Mouse (Mus musculus): ENCODE results near the gene Arpin. TPM values are rescaled to one million over a fixed set of nuclear protein-coding genes. Genes with fewer than 3 reads are reported as not detected.

Arpin gene
- total and polyA plus RNA-seq, 3 experiments = not detected

- H3K9me3 ChIP-seq (replicated peaks; ENCODE audit: low read length) = peaks cover 2% of the 10 kb centered on the region
- H3K4me3 ChIP-seq (replicated peaks in 1 of 3; ENCODE audit: low read depth in 2 of 3, low read length in 2 of 3, poor library complexity in 1 of 3) = no peak overlapping the region
- peaks cover 5 to 9% of the 10 kb centered on the region in 2 experiments; a peak in 2 of 4 replicates for H3K4me1 ChIP-seq (ENCODE audit: control insufficient read depth in 1 of 2, insufficient read depth in 2 of 2)
- no peaks in the 10 kb centered on the region for H3K79me2 ChIP-seq (replicated peaks; ENCODE audit: control insufficient read depth, extremely low read depth, insufficient read depth, poor library complexity, severe bottlenecking)
- no peaks in the 10 kb centered on the region for H3K36me3 ChIP-seq (replicated peaks in 1 of 2; ENCODE audit: control insufficient read depth in 1 of 2, insufficient read depth in 1 of 2, low read length in 1 of 2)
- dilution Hi-C loops (cut with MboI; ENCODE audit: extremely low pct_ligation_motif_present, extremely low pct_unique_long_range_greater_than_20kb, low sequenced_read_pairs) = no loop called here
- H3K27me3 ChIP-seq (replicated peaks) = no peaks in the 10 kb centered on the region
- TF ChIP-seq ZNF384 (IDR thresholded peaks at IDR 0.05; ENCODE audit: low read depth, low read length) (no peak), CHD2 (IDR thresholded peaks at IDR 0.05; ENCODE audit: low read length) (no peak), NRF1 (IDR thresholded peaks at IDR 0.05; ENCODE audit: low read depth, low read length) (no peak), POLR2A (IDR thresholded peaks at IDR 0.05; ENCODE audit: low read depth, low read length) (no peak), EP300 (IDR thresholded peaks at IDR 0.05; ENCODE audit: low read length) (no peak), POLR2AphosphoS2 (IDR thresholded peaks at IDR 0.05; ENCODE audit: low read depth, low read length) (no peak), MAX (IDR thresholded peaks at IDR 0.05; ENCODE audit: low read length) (no peak), BHLHE40 (IDR thresholded peaks at IDR 0.05; ENCODE audit: low read depth, low read length) (no peak)
- no peak overlapping the region for H3K27ac ChIP-seq (ENCODE audit: insufficient read depth, low read depth)
- no peak overlapping the region for H3K4me2 ChIP-seq (ENCODE audit: insufficient read depth, low read depth, poor library complexity, severe bottlenecking)
- no peak for DNase-seq (ENCODE audit: extremely low read depth)
- H3K9ac ChIP-seq (ENCODE audit: insufficient read depth, low read depth) = no peak overlapping the region
- in situ Hi-C loops (cut with MboI; ENCODE audit: low pct_ligation_motif_present, low pct_unique_long_range_greater_than_20kb, low sequenced_read_pairs) = no loop called here
Observed at GRCm38 (mm10) chr7:79954890-79955289, 19.7 kb upstream of the Arpin start.

GRCm38 (mm10) chr7:79951038-79951437, 15.9 kb upstream of the Arpin start:
- in situ Hi-C loops (cut with MboI; ENCODE audit: low pct_ligation_motif_present, low pct_unique_long_range_greater_than_20kb, low sequenced_read_pairs) (no loop called here), dilution Hi-C loops (cut with MboI; ENCODE audit: extremely low pct_ligation_motif_present, extremely low pct_unique_long_range_greater_than_20kb, low sequenced_read_pairs) (no loop called here)
- Histone ChIP-seq H3K27me3 (replicated peaks) (peaks cover 2% of the 10 kb centered on the region), H3K36me3 (replicated peaks in 1 of 2; ENCODE audit: control insufficient read depth in 1 of 2, insufficient read depth in 1 of 2, low read length in 1 of 2) (no peaks in the 10 kb centered on the region), H3K4me2 (ENCODE audit: insufficient read depth, low read depth, poor library complexity, severe bottlenecking) (no peak overlapping the region), H3K4me3 (replicated peaks in 1 of 3; ENCODE audit: low read depth in 2 of 3, low read length in 2 of 3, poor library complexity in 1 of 3) (no peak overlapping the region), H3K79me2 (replicated peaks; ENCODE audit: control insufficient read depth, extremely low read depth, insufficient read depth, poor library complexity, severe bottlenecking) (no peaks in the 10 kb centered on the region), H3K9ac (ENCODE audit: insufficient read depth, low read depth) (no peak overlapping the region), H3K27ac (ENCODE audit: insufficient read depth, low read depth) (no peak overlapping the region), H3K4me1 (ENCODE audit: control insufficient read depth in 1 of 2, insufficient read depth in 2 of 2) (peaks cover 3 to 4% of the 10 kb centered on the region in 2 experiments; a peak in 1 of 4 replicates), H3K9me3 (replicated peaks; ENCODE audit: low read length) (no peaks in the 10 kb centered on the region)
- DNase-seq (ENCODE audit: extremely low read depth) = peak; percentile 11
- TF ChIP-seq ETS1 (conservative IDR thresholded peaks at IDR 0.05; ENCODE audit: low read depth, low read length) (no peak), POLR2A (IDR thresholded peaks at IDR 0.05; ENCODE audit: low read depth, low read length) (no peak), TCF12 (IDR thresholded peaks at IDR 0.05; ENCODE audit: low read depth, low read length) (no peak), RAD21 (IDR thresholded peaks at IDR 0.05; ENCODE audit: low read depth, low read length) (peak; percentile 19), POLR2AphosphoS2 (IDR thresholded peaks at IDR 0.05; ENCODE audit: low read depth, low read length) (no peak), CHD1 (IDR thresholded peaks at IDR 0.05; ENCODE audit: low read depth, low read length) (no peak), SMC3 (IDR thresholded peaks at IDR 0.05; ENCODE audit: low read depth, low read length) (peak; percentile 7; the same call in 1 of the 2 replicates), CTCF (conservative IDR thresholded peaks at IDR 0.05 in 1 of 2, IDR thresholded peaks at IDR 0.05 in 1 of 2; ENCODE audit: low read depth in 2 of 2, low read length in 2 of 2) (peak in 1 of 2 experiments; percentile 40; a peak in 2 of 4 replicates)

GRCm38 (mm10) chr7:79950236-79950635, 15.1 kb upstream of the Arpin start:
- H3K4me3 ChIP-seq (replicated peaks in 1 of 3; ENCODE audit: low read depth in 2 of 3, low read length in 2 of 3, poor library complexity in 1 of 3) = no peak overlapping the region
- H3K4me2 ChIP-seq (ENCODE audit: insufficient read depth, low read depth, poor library complexity, severe bottlenecking) = no peak overlapping the region
- dilution Hi-C loops (cut with MboI; ENCODE audit: extremely low pct_ligation_motif_present, extremely low pct_unique_long_range_greater_than_20kb, low sequenced_read_pairs) = no loop called here
- in situ Hi-C loops (cut with MboI; ENCODE audit: low pct_ligation_motif_present, low pct_unique_long_range_greater_than_20kb, low sequenced_read_pairs) = no loop called here
- peaks cover 2% of the 10 kb centered on the region for H3K27me3 ChIP-seq (replicated peaks)
- no peak overlapping the region for H3K9ac ChIP-seq (ENCODE audit: insufficient read depth, low read depth)
- no peaks in the 10 kb centered on the region for H3K9me3 ChIP-seq (replicated peaks; ENCODE audit: low read length)
- peaks cover 3 to 4% of the 10 kb centered on the region in 2 experiments; a peak in 1 of 4 replicates for H3K4me1 ChIP-seq (ENCODE audit: control insufficient read depth in 1 of 2, insufficient read depth in 2 of 2)
- H3K79me2 ChIP-seq (replicated peaks; ENCODE audit: control insufficient read depth, extremely low read depth, insufficient read depth, poor library complexity, severe bottlenecking) = no peaks in the 10 kb centered on the region
- DNase-seq (ENCODE audit: extremely low read depth) = no peak
- H3K27ac ChIP-seq (ENCODE audit: insufficient read depth, low read depth) = no peak overlapping the region
- TF ChIP-seq MAZ (IDR thresholded peaks at IDR 0.05; ENCODE audit: low read depth, low read length) (no peak), MXI1 (IDR thresholded peaks at IDR 0.05; ENCODE audit: low read depth, low read length) (no peak), MEF2A (IDR thresholded peaks at IDR 0.05; ENCODE audit: borderline replicate concordance, low read depth, low read length) (no peak)
- H3K36me3 ChIP-seq (replicated peaks in 1 of 2; ENCODE audit: control insufficient read depth in 1 of 2, insufficient read depth in 1 of 2, low read length in 1 of 2) = no peaks in the 10 kb centered on the region
